Mouse (Mus musculus) B cell, adult 62 days (primary cell): Measurements from ENCODE around the gene Slit3. TPM values are rescaled to one million over a fixed set of nuclear protein-coding genes. Genes with fewer than 3 reads are reported as not detected.

ENCODE experiments used
- total RNA-seq: library from RNA; stranded (reverse); gene quantifications from 4 replicates; pipeline ENCODE4 v1.2.4, GENCODE M21; 2023

The Slit3 gene
- total RNA-seq = 0.15 to 0.33 TPM (median 0.25 TPM) in 4 replicates

GRCm38 (mm10) chr11:35120894-35121610 lies at the start of gene Slit3:
Gene Slit3 (plus strand): TSS chr11:35121224.

